Mouse (Mus musculus) C2C12 (cell line): ENCODE results near the gene Stoml2. TPM values are rescaled to one million over a fixed set of nuclear protein-coding genes. Genes with fewer than 3 reads are reported as not detected.

ENCODE experiments used
- H3K27me3 ChIP-seq: one replicate; pipeline ENCODE4 v1.6.1; 2011; ENCODE audit not compliant: control insufficient read depth, insufficient read depth, insufficient read length
- H3K36me3 ChIP-seq: one replicate; pipeline ENCODE4 v1.6.1; 2011; ENCODE audit not compliant: control insufficient read depth, insufficient read depth
- H3K4me3 ChIP-seq: one replicate; pipeline ENCODE4 v1.5.1; 2011; ENCODE audit warnings: mild to moderate bottlenecking, control low read depth; ENCODE audit not compliant: poor library complexity, insufficient read depth, severe bottlenecking
- H3K79me2 ChIP-seq: one replicate; pipeline ENCODE4 v1.6.1; 2011; ENCODE audit not compliant: control insufficient read depth, insufficient read depth
- H3K79me3 ChIP-seq: one replicate; pipeline ENCODE4 v1.6.1; 2011; ENCODE audit warnings: low read depth, control low read depth
- H3ac ChIP-seq: one replicate; pipeline ENCODE3; 2011; ENCODE audit warnings: low read depth; ENCODE audit not compliant: control insufficient read depth, insufficient read length
- CEBPB ChIP-seq: IDR thresholded peaks from one replicate; pipeline ENCODE4 v1.6.1; 2011; ENCODE audit warnings: low read depth, mild to moderate bottlenecking, control low read depth, moderate library complexity
- CTCF ChIP-seq: IDR thresholded peaks from one replicate; pipeline ENCODE4 v1.5.1; 2011; ENCODE audit not compliant: control insufficient read depth, insufficient read depth, insufficient read length
- FOSL1 ChIP-seq: IDR thresholded peaks from one replicate; pipeline ENCODE4 v1.8.0; 2011; ENCODE audit warnings: mild to moderate bottlenecking, low read length; ENCODE audit not compliant: poor library complexity, insufficient read depth, severe bottlenecking
- MAX ChIP-seq: IDR thresholded peaks from one replicate; pipeline ENCODE4 v1.6.1; 2011; ENCODE audit warnings: mild to moderate bottlenecking, control low read depth
- MYOD1 ChIP-seq: IDR thresholded peaks from one replicate; pipeline ENCODE4 v1.6.1; 2011; ENCODE audit warnings: low read depth; ENCODE audit not compliant: control insufficient read depth, insufficient read length
- MYOG ChIP-seq: IDR thresholded peaks from one replicate; pipeline ENCODE4 v1.6.1; 2011; ENCODE audit not compliant: control insufficient read depth, insufficient read length; ENCODE audit errors: extremely low read depth
- USF1 ChIP-seq: IDR thresholded peaks from one replicate; pipeline ENCODE4 v1.6.1; 2011; ENCODE audit warnings: low read depth, mild to moderate bottlenecking, control low read depth, moderate library complexity
- long read RNA-seq, 2 experiments: library from polyadenylated mRNA; unstranded; transcript quantifications; one replicate each; pipeline ENCODE4 v2.0.0; 2019 to 2020
- polyA plus RNA-seq: library from polyadenylated mRNA; unstranded; fragments of >200 nt; fragmentation: generic; extraction: Trizol; gene quantifications from one replicate; pipeline ENCODE4 v1.2.1, GENCODE M21; 2012; ENCODE audit warnings: missing spikeins

The Stoml2 gene
- 133 TPM for polyA plus RNA-seq
- long read RNA-seq, experiment 1, transcript Stoml2-201 (10 exons, 1,874 nt) = major isoform, 96 of 111 reads
- long read RNA-seq, experiment 1, partial matches to known transcripts = 5 of 111 reads
- long read RNA-seq, experiment 1, other reads (novel, unspliced or antisense) = 9 of 111 reads
- long read RNA-seq, experiment 2, transcript Stoml2-201 (10 exons, 1,874 nt) = major isoform, 289 of 311 reads
- long read RNA-seq, experiment 2, partial matches to known transcripts = 2 of 311 reads
- long read RNA-seq, experiment 2, other reads (novel, unspliced or antisense) = 19 of 311 reads

DNA sequence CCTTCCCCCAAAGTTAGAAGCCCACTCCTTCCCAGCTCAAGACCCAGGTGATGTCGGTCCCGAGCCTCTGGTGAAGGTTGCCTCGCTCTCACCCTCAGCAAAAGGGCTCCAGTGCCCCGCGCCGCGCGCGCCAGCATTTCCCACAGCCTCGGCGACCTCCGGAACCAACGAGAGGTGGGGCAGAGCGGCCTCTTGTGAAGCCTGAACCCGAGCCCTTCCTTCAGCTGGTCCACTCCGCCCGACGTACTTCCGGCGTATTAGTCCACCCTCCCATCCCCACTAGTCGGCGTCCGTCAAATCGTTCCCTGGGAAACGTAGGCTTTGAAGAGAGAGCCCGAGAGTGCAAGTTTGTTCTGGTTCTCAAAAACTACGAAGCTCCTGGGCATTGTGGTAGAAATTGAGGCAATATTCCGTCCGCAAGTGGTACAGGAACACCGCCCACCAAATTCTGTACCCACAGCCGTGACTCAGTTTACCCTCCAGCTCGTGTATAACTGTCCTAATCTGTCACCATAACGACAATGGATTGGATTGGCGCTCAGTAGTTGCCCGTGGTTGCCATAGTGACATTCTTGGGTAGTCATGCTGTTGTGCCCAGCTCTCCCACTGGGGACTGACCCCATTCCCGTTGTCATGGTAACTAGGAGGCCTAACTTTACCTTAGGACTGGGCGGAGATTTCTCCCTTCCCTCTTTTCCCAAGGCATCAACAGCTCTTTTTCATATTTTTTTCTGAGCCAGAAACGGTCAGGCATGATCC lies at the start of gene Stoml2:
Stoml2 (minus strand) TSS at position 474 of the 759 bp plus-strand sequence.
- Histone ChIP-seq H3K27me3 (no peaks in the 10 kb centered on the region), H3K36me3 (peaks cover 22% of the 10 kb centered on the region), H3K79me3 (no peaks in the 10 kb centered on the region), H3K79me2 (peaks cover 18% of the 10 kb centered on the region), H3K4me3 (peak within 1 kb of the TSS; percentile 68), H3ac (peak within 1 kb of the TSS; percentile 69)
- no peak for TF ChIP-seq CTCF
- peak; percentile 63 for TF ChIP-seq MAX

DNA sequence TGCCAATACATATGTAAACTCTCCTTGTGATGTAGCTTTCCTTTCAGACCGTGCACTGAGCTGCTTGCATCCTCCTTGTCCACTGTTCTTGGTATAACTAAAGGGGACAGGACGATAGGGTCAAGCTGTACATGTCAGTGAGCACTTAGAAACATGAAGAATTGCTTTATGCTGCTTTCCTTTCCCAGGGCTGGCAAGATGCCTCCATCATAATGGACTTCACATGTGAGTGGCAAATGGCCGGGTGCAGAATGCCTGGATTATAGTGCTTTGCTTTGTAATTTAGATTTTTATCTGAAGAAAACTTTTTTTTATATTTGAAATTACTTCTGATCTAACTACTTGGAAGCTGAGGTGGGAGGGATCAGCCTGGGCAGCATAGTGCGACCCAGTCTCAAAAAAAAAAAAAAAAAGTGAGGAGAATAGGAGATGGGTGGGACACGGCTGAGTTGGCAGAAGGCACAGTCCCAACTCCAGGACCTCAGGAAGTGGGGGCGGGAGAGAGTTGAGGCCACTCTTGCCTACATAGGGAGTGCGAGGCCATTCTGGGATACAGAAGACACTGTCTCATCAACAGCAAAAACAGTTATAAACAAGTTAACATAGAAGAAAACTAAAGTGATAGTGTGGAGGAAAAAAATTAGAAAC lies 46.7 kb upstream of the Stoml2 start:
- no peak overlapping the region for H3ac ChIP-seq
- no peaks in the 10 kb centered on the region for H3K79me3 ChIP-seq
- H3K79me2 ChIP-seq = no peaks in the 10 kb centered on the region
- TF ChIP-seq MYOD1 (no peak), MAX (no peak), CEBPB (no peak), USF1 (no peak), CTCF (no peak), FOSL1 (no peak), MYOG (no peak)
- H3K36me3 ChIP-seq = no peaks in the 10 kb centered on the region
- H3K27me3 ChIP-seq = peaks cover 5% of the 10 kb centered on the region
- no peak overlapping the region for H3K4me3 ChIP-seq

DNA sequence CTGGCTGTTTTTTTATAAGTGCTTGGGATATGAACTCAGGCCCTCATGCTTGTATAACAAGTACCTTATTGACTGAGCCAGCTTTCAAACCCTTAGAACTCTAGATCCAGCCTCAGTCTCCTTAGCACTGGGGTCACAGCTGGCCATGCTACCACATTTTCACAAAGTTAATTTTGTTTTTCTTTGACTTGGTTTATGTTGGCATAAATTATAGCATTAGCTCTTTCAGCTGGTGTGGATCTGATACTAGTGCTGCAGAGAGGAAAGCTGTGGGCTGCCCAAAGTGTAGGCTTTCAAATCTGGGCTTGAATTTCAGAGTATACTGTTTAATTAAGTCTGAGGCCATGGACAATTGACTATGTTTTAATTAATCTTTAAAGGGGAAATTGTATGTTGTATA lies 43.4 kb upstream of the Stoml2 start:
- H3K79me2 ChIP-seq = no peaks in the 10 kb centered on the region
- no peaks in the 10 kb centered on the region for H3K36me3 ChIP-seq
- H3K79me3 ChIP-seq = no peaks in the 10 kb centered on the region
- H3K27me3 ChIP-seq = no peaks in the 10 kb centered on the region
- no peak overlapping the region for H3ac ChIP-seq
- TF ChIP-seq FOSL1 (no peak), USF1 (no peak), MYOG (no peak), MAX (no peak), CTCF (no peak), CEBPB (no peak), MYOD1 (no peak)
- H3K4me3 ChIP-seq = no peak overlapping the region

DNA sequence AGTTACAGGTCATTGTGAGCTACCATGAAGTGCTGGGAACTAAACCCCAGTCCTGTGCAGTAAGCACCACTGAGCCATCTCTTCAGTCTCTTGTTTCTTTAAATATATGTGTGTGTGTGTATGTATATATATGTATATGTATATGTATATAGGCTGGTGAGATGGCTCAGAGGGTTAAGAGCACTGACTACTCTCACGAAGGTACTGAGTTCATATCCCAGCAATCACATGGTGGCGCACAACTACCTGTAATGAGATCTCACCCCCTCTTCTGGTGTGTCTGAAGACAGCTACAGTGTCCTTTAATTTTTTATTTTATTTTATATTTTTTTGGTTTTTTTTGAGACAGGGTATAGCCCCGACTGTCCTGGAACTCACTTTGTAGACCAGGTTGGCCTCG lies 34.0 kb upstream of the Stoml2 start:
- no peaks in the 10 kb centered on the region for H3K79me3 ChIP-seq
- H3K27me3 ChIP-seq = peaks cover 6% of the 10 kb centered on the region
- H3K4me3 ChIP-seq = no peak overlapping the region
- H3ac ChIP-seq = no peak overlapping the region
- no peaks in the 10 kb centered on the region for H3K36me3 ChIP-seq
- no peaks in the 10 kb centered on the region for H3K79me2 ChIP-seq
- no peak for TF ChIP-seq MYOG
- no peak for TF ChIP-seq CEBPB
- TF ChIP-seq USF1 = no peak
- no peak for TF ChIP-seq MYOD1
- no peak for TF ChIP-seq MAX
- no peak for TF ChIP-seq FOSL1
- TF ChIP-seq CTCF = no peak

DNA sequence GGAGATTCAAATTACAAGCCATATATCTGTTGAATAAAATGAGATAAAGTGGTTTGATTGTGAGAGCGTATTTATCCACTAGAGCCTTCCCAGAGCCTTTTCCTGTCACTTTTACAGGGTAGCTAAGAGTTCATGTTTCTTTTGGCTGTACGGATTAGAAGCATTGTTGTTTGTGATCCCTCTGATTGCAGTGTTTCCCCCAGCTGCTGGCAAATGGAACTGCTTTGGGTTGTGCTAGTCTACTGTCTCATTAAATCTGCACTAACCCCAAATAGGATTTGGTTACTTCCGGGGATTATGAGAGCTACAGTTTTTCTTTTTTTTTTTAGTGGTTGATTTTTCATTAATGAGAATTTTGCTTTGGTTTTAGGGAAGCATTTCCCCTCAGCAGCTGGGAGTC lies 28.8 kb upstream of the Stoml2 start:
- H3K27me3 ChIP-seq = peaks cover 17% of the 10 kb centered on the region
- no peak overlapping the region for H3K4me3 ChIP-seq
- TF ChIP-seq MYOG (no peak), CTCF (no peak), MAX (no peak), USF1 (no peak), FOSL1 (no peak), CEBPB (no peak), MYOD1 (no peak)
- H3ac ChIP-seq = no peak overlapping the region
- H3K36me3 ChIP-seq = no peaks in the 10 kb centered on the region
- no peaks in the 10 kb centered on the region for H3K79me3 ChIP-seq
- no peaks in the 10 kb centered on the region for H3K79me2 ChIP-seq
